Mouse (Mus musculus) forebrain, postnatal 0 days (tissue): ENCODE results near the gene Phf20. TPM values are rescaled to one million over a fixed set of nuclear protein-coding genes. Genes with fewer than 3 reads are reported as not detected.
A peak's percentile ranks its signal among the peaks of the same experiment; 100 is the strongest.

ENCODE experiments used
- ATAC-seq: fragments of 200-750 bp; cut with Nextera tagmentation; 2 replicates; pipeline ENCODE4 v1.8.0; 2017; ENCODE audit warnings: mild to moderate bottlenecking, moderate library complexity
- DNase-seq: peaks from one replicate; pipeline ENCODE4 v3.0.0-alpha.2; 2015
- H3K27ac ChIP-seq: fragments of 300-500 bp; sonication (generic); 2 replicates; pipeline ENCODE4 v1.5.1; 2014; ENCODE audit warnings: low read depth, mild to moderate bottlenecking, antibody characterized with exemption, low read length, moderate library complexity, mixed read lengths
- H3K27me3 ChIP-seq: fragments of 300-500 bp; sonication (generic); 2 replicates; pipeline ENCODE4 v1.6.1; 2014; ENCODE audit warnings: mild to moderate bottlenecking, low read length, mixed read lengths; ENCODE audit not compliant: insufficient read depth
- H3K36me3 ChIP-seq: fragments of 300-500 bp; sonication (generic); 2 replicates; pipeline ENCODE4 v1.6.1; 2014; ENCODE audit warnings: mild to moderate bottlenecking, moderate library complexity; ENCODE audit not compliant: insufficient read depth
- H3K4me1 ChIP-seq: fragments of 300-500 bp; sonication (generic); 2 replicates; pipeline ENCODE4 v1.6.1; 2014; ENCODE audit warnings: antibody characterized with exemption; ENCODE audit not compliant: insufficient read depth
- H3K4me2 ChIP-seq: fragments of 300-500 bp; sonication (generic); 2 replicates; pipeline ENCODE4 v1.6.1; 2014; ENCODE audit warnings: low read depth, mild to moderate bottlenecking, moderate library complexity
- H3K4me3 ChIP-seq: fragments of 300-500 bp; sonication (generic); 2 replicates; pipeline ENCODE4 v1.5.1; 2014; ENCODE audit warnings: low read depth, low read length, mixed read lengths
- H3K9ac ChIP-seq: fragments of 300-500 bp; sonication (generic); 2 replicates; pipeline ENCODE4 v1.6.1; 2014; ENCODE audit warnings: mild to moderate bottlenecking
- H3K9me3 ChIP-seq: fragments of 300-500 bp; sonication (generic); 2 replicates; pipeline ENCODE4 v1.6.1; 2016; ENCODE audit warnings: low read length
- CTCF ChIP-seq: sonication (generic); IDR thresholded peaks from 2 replicates; pipeline ENCODE4 v1.5.1; 2016; ENCODE audit warnings: antibody characterized with exemption, control low read depth, low read depth
- WGBS: fragments of 180-500 bp; shearing (Covaris S2); extraction: QIAGEN DNeasy Blood & Tissue Kit; methylation state at CpG from one replicate; pipeline ENCODE4 v1.1.7; 2014; 5-methylcytosine and 5-hydroxymethylcytosine counted together
- polyA plus RNA-seq: library from polyadenylated mRNA; unstranded; fragments of >200 nt; fragmentation: Nextera tagmentation; extraction: Ambion mirVana; gene quantifications from 2 replicates; pipeline ENCODE4 v1.2.1, GENCODE M21; 2015
- total RNA-seq: library from RNA; depleted of rRNA; stranded (reverse); fragments of >200 nt; gene quantifications from 2 replicates; pipeline ENCODE4 v1.2.3, GENCODE M21; 2014

The Phf20 gene
- total and polyA plus RNA-seq, 2 experiments from 2014 or later: 57.1 to 148 TPM

GRCm38 (mm10) chr2:156190004-156190896, 6.0 kb upstream of the Phf20 start:
- no peaks in the 10 kb centered on the region for H3K36me3 ChIP-seq
- no peak overlapping the region for H3K9ac ChIP-seq
- H3K9me3 ChIP-seq: no peaks in the 10 kb centered on the region
- no peak for DNase-seq
- no peak overlapping the region for H3K4me3 ChIP-seq
- no peak for TF ChIP-seq CTCF
- no peak for ATAC-seq
- no peak overlapping the region for H3K27ac ChIP-seq
- no peaks in the 10 kb centered on the region for H3K4me1 ChIP-seq
- WGBS: 83% methylated on average over 14 of the region's 14 CpGs
- no peak overlapping the region for H3K4me2 ChIP-seq
- H3K27me3 ChIP-seq: no peaks in the 10 kb centered on the region

- no peaks in the 10 kb centered on the region for H3K9me3 ChIP-seq
- H3K4me1 ChIP-seq: no peaks in the 10 kb centered on the region
- WGBS: 87% methylated on average over 2 of the region's 2 CpGs
- no peaks in the 10 kb centered on the region for H3K27me3 ChIP-seq
- H3K9ac ChIP-seq: no peak overlapping the region
- H3K4me3 ChIP-seq: no peak overlapping the region
- TF ChIP-seq CTCF: peak; percentile 35
- no peak for DNase-seq
- no peak overlapping the region for H3K27ac ChIP-seq
- no peak overlapping the region for H3K4me2 ChIP-seq
- ATAC-seq: no peak
- H3K36me3 ChIP-seq: no peaks in the 10 kb centered on the region
Observed at GRCm38 (mm10) chr2:156191540-156191939, 4.7 kb upstream of the Phf20 start.

DNA sequence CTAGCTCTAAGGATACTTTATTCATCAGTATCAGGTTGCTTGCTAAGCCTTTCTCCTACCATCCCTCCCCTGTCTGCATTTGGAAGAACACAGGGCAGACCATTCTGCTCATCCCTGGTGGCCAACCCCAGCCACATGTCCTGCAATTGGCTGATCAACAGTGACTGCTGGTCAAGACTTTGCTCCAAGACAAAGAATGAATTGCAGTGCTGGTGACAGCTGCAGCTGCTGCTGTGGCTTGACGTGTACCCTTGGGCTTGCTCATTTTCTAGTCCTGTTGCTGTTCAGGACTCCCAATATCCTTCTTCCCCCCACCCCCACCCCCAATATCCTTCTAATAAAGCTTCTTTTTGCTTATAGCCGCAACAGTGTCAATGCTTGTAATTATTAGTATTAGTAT, 4.2 kb upstream of the Phf20 start:
- ATAC-seq (no peak), DNase-seq (no peak)
- Histone ChIP-seq H3K27ac (no peak overlapping the region), H3K4me3 (no peak overlapping the region), H3K9me3 (no peaks in the 10 kb centered on the region), H3K27me3 (no peaks in the 10 kb centered on the region), H3K4me1 (no peaks in the 10 kb centered on the region), H3K4me2 (no peak overlapping the region), H3K9ac (no peak overlapping the region), H3K36me3 (no peaks in the 10 kb centered on the region)
- WGBS: 80% methylated on average over 2 of the region's 2 CpGs
- no peak for TF ChIP-seq CTCF

GRCm38 (mm10) chr2:156193066-156193862, 3.0 kb upstream of the Phf20 start:
- Histone ChIP-seq H3K4me2 (no peak overlapping the region), H3K4me1 (peaks cover 4% of the 10 kb centered on the region; the same call in 1 of the 2 replicates), H3K4me3 (no peak overlapping the region), H3K36me3 (no peaks in the 10 kb centered on the region), H3K9ac (no peak overlapping the region), H3K27me3 (no peaks in the 10 kb centered on the region), H3K9me3 (no peaks in the 10 kb centered on the region), H3K27ac (no peak overlapping the region)
- DNase-seq: no peak
- TF ChIP-seq CTCF: no peak
- ATAC-seq: no peak
- WGBS: 78% methylated on average over 3 of the region's 3 CpGs

DNA sequence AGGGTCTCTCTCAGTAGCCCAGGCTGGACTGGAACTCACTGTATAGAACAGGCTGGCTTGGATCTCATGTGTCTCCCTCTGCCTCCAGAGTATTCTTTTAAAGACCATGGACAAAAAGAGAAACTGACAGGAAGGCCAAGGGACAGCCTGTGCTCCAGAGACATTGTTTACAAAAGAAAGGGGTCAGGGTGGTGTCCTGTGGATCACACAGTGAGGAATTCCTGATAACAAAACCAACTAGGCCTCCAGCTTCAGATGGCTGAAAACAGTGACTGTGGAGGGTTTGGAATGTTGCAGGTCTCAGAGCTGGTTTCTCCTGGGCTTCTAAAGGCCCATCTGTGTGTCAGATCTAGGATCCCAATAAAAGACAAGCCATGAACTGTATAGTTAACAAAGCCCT, 1.7 kb upstream of the Phf20 start:
- no peak for TF ChIP-seq CTCF
- Histone ChIP-seq H3K4me1 (peaks cover 7% of the 10 kb centered on the region; the same call in 1 of the 2 replicates), H3K36me3 (no peaks in the 10 kb centered on the region), H3K4me2 (no peak overlapping the region), H3K4me3 (no peak overlapping the region), H3K9ac (no peak overlapping the region), H3K9me3 (no peaks in the 10 kb centered on the region), H3K27me3 (no peaks in the 10 kb centered on the region), H3K27ac (no peak overlapping the region)
- DNase-seq (no peak), ATAC-seq (no peak)

GRCm38 (mm10) chr2:156197129-156197911, 1.1 kb downstream of the Phf20 start:
- 3% methylated on average over 17 of the region's 17 CpGs for WGBS
- H3K9me3 ChIP-seq: no peaks in the 10 kb centered on the region
- peak overlapping the region; percentile 99 for H3K27ac ChIP-seq
- H3K27me3 ChIP-seq: no peaks in the 10 kb centered on the region
- no peak for DNase-seq
- H3K4me3 ChIP-seq: peak overlapping the region; percentile 80
- peak overlapping the region; percentile 47 for H3K4me2 ChIP-seq
- peak overlapping the region; percentile 90 for H3K9ac ChIP-seq
- H3K36me3 ChIP-seq: 0 out of 2 replicates have a peak, but pooled peaks cover 4% of the 10 kb centered on the region
- H3K4me1 ChIP-seq: peaks cover 7% of the 10 kb centered on the region; the same call in 1 of the 2 replicates
- TF ChIP-seq CTCF: no peak
- peak; percentile 26 for ATAC-seq
